Mouse (Mus musculus): Measurements from ENCODE around the gene 1700016H13Rik. TPM values are rescaled to one million over a fixed set of nuclear protein-coding genes. Genes with fewer than 3 reads are reported as not detected.

Gene 1700016H13Rik
- polyA plus RNA-seq, 2 experiments: not detected

DNA sequence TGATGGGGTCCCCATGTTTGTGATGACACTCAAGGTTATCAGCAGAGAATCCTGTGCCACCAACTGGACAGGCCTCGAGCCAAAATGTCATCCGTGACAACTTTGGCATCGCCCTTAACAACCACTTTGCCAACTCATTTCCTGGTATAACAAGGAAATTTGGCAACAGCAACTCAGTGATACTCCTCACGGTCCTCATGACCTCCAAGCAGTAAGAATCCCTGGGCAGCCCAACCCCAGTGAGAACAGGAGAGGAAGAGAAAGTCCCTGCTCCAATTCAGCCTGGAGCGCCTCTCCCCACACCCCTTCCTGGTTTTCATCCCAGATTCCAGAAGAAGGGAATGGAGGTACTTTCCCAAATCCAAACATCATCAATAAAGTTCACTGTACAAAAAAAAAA, 31.0 kb downstream of the 1700016H13Rik start:
- WGBS (ENCODE audit: insufficient replicate concordance): 56% methylated on average over 5 of the region's 5 CpGs
- Histone ChIP-seq H3K27ac (no peak overlapping the region), H3K4me1 (replicated peaks; ENCODE audit: control insufficient read depth in 2 of 2, insufficient read depth in 2 of 2, low read length in 1 of 2) (no peaks in the 10 kb centered on the region), H3K4me2 (ENCODE audit: low read depth) (no peak overlapping the region), H3K36me3 (replicated peaks; ENCODE audit: control insufficient read depth, insufficient read depth, low read depth) (no peaks in the 10 kb centered on the region), H3K27me3 (ENCODE audit: control insufficient read depth, insufficient read depth, low read length) (no peaks in the 10 kb centered on the region), H3K4me3 (ENCODE audit: insufficient read depth in 1 of 2, low read depth in 2 of 2, low read length in 2 of 2) (no peak overlapping the region), H3K9me3 (ENCODE audit: control insufficient read depth, low read length) (no peaks in the 10 kb centered on the region), H3K9ac (replicated peaks) (no peak overlapping the region)
- ATAC-seq (ENCODE audit: insufficient read depth) (no peak), DNase-seq (ENCODE audit: low read depth in 3 of 3, low spot score in 3 of 3) (no peak)
- TF ChIP-seq CTCF (IDR thresholded peaks at IDR 0.05; ENCODE audit: low read depth): no peak
- TF ChIP-seq EP300 (IDR thresholded peaks at IDR 0.05; ENCODE audit: low read depth): no peak

DNA sequence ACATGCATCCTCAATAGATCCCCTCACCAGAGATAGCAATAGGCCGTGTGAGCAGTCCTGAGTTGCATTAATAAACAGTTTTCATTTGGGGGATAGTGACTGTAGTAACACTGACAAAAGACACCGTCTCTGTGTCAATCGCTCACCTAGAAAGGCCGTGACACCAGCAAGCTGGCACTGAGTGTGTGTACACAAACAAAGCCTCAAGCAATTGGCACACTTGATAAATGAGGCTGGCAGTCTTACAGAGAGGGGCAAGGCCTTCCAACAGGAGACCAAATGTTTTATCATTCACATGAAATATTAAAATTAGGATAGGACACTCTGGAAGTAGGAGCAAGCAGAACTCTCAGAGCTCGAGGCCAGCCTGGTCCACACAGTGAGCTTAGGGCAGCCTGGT, 33.5 kb downstream of the 1700016H13Rik start:
- DNase-seq (ENCODE audit: low read depth in 3 of 3, low spot score in 3 of 3) (no peak), ATAC-seq (ENCODE audit: insufficient read depth) (no peak)
- TF ChIP-seq EP300 (IDR thresholded peaks at IDR 0.05; ENCODE audit: low read depth): no peak
- Histone ChIP-seq H3K9ac (replicated peaks) (no peak overlapping the region), H3K27me3 (ENCODE audit: control insufficient read depth, insufficient read depth, low read length) (no peaks in the 10 kb centered on the region), H3K4me3 (ENCODE audit: insufficient read depth in 1 of 2, low read depth in 2 of 2, low read length in 2 of 2) (no peak overlapping the region), H3K4me1 (replicated peaks; ENCODE audit: control insufficient read depth in 2 of 2, insufficient read depth in 2 of 2, low read length in 1 of 2) (no peaks in the 10 kb centered on the region), H3K36me3 (replicated peaks; ENCODE audit: control insufficient read depth, insufficient read depth, low read depth) (no peaks in the 10 kb centered on the region), H3K27ac (no peak overlapping the region), H3K9me3 (ENCODE audit: control insufficient read depth, low read length) (no peaks in the 10 kb centered on the region), H3K4me2 (ENCODE audit: low read depth) (no peak overlapping the region)
- WGBS (ENCODE audit: insufficient replicate concordance): 62% methylated on average over 5 of the region's 5 CpGs

DNA sequence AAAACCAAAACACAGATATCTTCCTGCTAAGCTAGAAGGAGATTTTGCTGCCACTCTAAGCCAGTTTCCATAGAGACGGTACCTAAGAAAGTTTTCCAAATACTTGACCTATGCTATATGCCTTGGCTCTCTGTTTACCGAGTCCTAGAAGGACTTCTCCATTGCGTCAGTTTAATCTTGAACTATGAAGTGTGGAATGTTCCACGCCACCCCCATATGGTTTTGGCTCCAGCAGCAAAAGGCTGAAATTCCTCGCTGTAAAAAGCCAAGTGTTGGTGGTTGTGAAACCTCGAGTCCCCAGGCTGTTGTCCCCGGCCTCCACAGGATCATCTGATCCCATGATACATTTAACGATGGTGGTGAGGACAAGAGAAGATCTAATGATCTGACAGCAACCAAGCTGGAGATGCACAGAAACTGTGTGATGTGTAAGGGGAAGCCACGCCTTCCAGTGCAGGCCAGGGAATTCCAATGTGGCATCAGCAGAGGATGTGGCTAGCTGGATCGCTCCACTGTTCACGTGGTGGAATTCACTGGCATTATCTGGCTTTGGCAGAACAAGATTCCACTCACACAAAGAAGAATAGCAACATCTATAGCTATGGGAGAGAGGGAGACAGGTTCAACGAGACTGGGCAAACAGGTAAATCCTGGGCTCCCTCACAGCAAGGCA, 35.4 kb downstream of the 1700016H13Rik start:
- Histone ChIP-seq H3K4me2 (ENCODE audit: low read depth) (no peak overlapping the region), H3K36me3 (replicated peaks; ENCODE audit: control insufficient read depth, insufficient read depth, low read depth) (no peaks in the 10 kb centered on the region), H3K4me1 (replicated peaks; ENCODE audit: control insufficient read depth in 2 of 2, insufficient read depth in 2 of 2, low read length in 1 of 2) (no peaks in the 10 kb centered on the region), H3K27me3 (ENCODE audit: control insufficient read depth, insufficient read depth, low read length) (no peaks in the 10 kb centered on the region), H3K9ac (replicated peaks) (no peak overlapping the region), H3K27ac (no peak overlapping the region), H3K4me3 (ENCODE audit: insufficient read depth in 1 of 2, low read depth in 2 of 2, low read length in 2 of 2) (no peak overlapping the region), H3K9me3 (ENCODE audit: control insufficient read depth, low read length) (no peaks in the 10 kb centered on the region)
- 55% methylated on average over 12 of the region's 12 CpGs for WGBS (ENCODE audit: insufficient replicate concordance)
- TF ChIP-seq EP300 (IDR thresholded peaks at IDR 0.05; ENCODE audit: low read depth) (no peak), CTCF (IDR thresholded peaks at IDR 0.05; ENCODE audit: low read depth) (no peak)
- ATAC-seq (ENCODE audit: insufficient read depth) (no peak), DNase-seq (ENCODE audit: low read depth in 3 of 3, low spot score in 3 of 3) (no peak)

DNA sequence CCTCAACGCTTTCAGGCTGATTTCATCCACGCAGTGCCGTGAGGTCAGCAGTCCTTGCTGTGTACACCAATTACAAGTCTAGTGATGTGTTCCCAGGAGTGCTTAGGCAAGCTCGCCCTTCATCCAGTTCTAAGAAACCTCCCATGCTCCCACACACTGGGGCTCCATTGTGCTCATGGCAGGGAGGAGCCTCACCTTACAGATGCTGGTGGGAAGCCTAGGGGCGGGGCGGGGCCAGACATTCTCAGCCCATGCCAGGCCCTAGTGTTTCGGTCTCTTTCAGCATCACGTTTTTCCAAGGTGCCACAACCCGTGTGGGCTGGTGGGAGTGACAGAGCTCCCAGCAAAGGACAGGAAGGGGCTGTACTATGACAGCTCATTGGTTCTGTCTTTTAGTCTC, 38.6 kb downstream of the 1700016H13Rik start:
- H3K9me3 ChIP-seq (ENCODE audit: control insufficient read depth, low read length): no peaks in the 10 kb centered on the region
- no peaks in the 10 kb centered on the region for H3K4me1 ChIP-seq (replicated peaks; ENCODE audit: control insufficient read depth in 2 of 2, insufficient read depth in 2 of 2, low read length in 1 of 2)
- ATAC-seq (ENCODE audit: insufficient read depth) (no peak), DNase-seq (ENCODE audit: low read depth in 3 of 3, low spot score in 3 of 3) (no peak)
- H3K27ac ChIP-seq: no peak overlapping the region
- no peaks in the 10 kb centered on the region for H3K27me3 ChIP-seq (ENCODE audit: control insufficient read depth, insufficient read depth, low read length)
- no peak overlapping the region for H3K4me3 ChIP-seq (ENCODE audit: insufficient read depth in 1 of 2, low read depth in 2 of 2, low read length in 2 of 2)
- no peak for TF ChIP-seq EP300 (IDR thresholded peaks at IDR 0.05; ENCODE audit: low read depth)
- no peak for TF ChIP-seq CTCF (IDR thresholded peaks at IDR 0.05; ENCODE audit: low read depth)
- 57% methylated on average over 9 of the region's 9 CpGs for WGBS (ENCODE audit: insufficient replicate concordance)
- no peaks in the 10 kb centered on the region for H3K36me3 ChIP-seq (replicated peaks; ENCODE audit: control insufficient read depth, insufficient read depth, low read depth)
- H3K9ac ChIP-seq (replicated peaks): no peak overlapping the region
- no peak overlapping the region for H3K4me2 ChIP-seq (ENCODE audit: low read depth)

DNA sequence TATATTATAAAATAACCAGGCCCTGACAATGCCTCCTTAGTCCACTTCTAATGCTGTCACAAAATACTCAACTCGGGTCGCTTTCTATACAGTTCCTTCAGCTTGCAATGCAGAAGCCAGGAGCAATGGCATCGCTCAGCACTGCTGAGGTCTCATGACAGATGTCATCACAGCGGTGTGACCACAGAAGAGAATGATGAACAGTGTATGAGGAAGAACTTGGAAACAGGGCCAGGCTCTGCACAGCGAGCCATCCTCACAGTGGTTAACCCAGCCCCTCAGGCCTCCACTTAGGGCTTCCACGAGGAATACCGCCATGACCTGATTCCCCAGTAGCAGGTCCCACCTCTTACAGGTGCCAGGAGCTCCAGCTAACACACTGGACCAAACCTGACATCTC, 41.5 kb downstream of the 1700016H13Rik start:
- H3K9me3 ChIP-seq (ENCODE audit: control insufficient read depth, low read length): no peaks in the 10 kb centered on the region
- H3K4me2 ChIP-seq (ENCODE audit: low read depth): no peak overlapping the region
- no peaks in the 10 kb centered on the region for H3K4me1 ChIP-seq (replicated peaks; ENCODE audit: control insufficient read depth in 2 of 2, insufficient read depth in 2 of 2, low read length in 1 of 2)
- DNase-seq (ENCODE audit: low read depth in 3 of 3, low spot score in 3 of 3): no peak
- H3K27ac ChIP-seq: no peak overlapping the region
- H3K4me3 ChIP-seq (ENCODE audit: insufficient read depth in 1 of 2, low read depth in 2 of 2, low read length in 2 of 2): no peak overlapping the region
- no peaks in the 10 kb centered on the region for H3K36me3 ChIP-seq (replicated peaks; ENCODE audit: control insufficient read depth, insufficient read depth, low read depth)
- ATAC-seq (ENCODE audit: insufficient read depth): no peak
- no peak for TF ChIP-seq EP300 (IDR thresholded peaks at IDR 0.05; ENCODE audit: low read depth)
- no peak for TF ChIP-seq CTCF (IDR thresholded peaks at IDR 0.05; ENCODE audit: low read depth)
- H3K27me3 ChIP-seq (ENCODE audit: control insufficient read depth, insufficient read depth, low read length): no peaks in the 10 kb centered on the region
- WGBS (ENCODE audit: insufficient replicate concordance): 53% methylated on average over 7 of the region's 7 CpGs
- H3K9ac ChIP-seq (replicated peaks): no peak overlapping the region

All from liver, embryonic 14.5 days (tissue).